Mouse (Mus musculus): ENCODE measurements around the gene Klf9.

- no peak for TF ChIP-seq CTCF (IDR thresholded peaks at IDR 0.05; ENCODE audit: insufficient read depth, low read depth, low read length)
- TF ChIP-seq POLR2A (IDR thresholded peaks at IDR 0.05; ENCODE audit: insufficient read depth, low read depth, low read length), result no peak
Measured at GRCm38 (mm10) chr19:23143541-23143940, 2.5 kb downstream of the Klf9 start.
